Mouse (Mus musculus) layer of hippocampus, adult 18-20 months (tissue): ENCODE data around the gene Auts2. TPM values are rescaled to one million over a fixed set of nuclear protein-coding genes. Genes with fewer than 3 reads are reported as not detected.
"Not testable (repeated sequence)": the region's sequence is repeated elsewhere in the genome, so short reads cannot be mapped to it uniquely, and the experiment has no call there.

ENCODE experiments used
- DNase-seq, 2 experiments: peaks; one replicate each; pipeline ENCODE4 v3.0.0; 2022; ENCODE audit warnings: low spot score in 2 of 2
- long read RNA-seq: library from polyadenylated mRNA; stranded (forward); transcript quantifications from one replicate; pipeline ENCODE4 v2.0.0, GENCODE M21; 2021
- total RNA-seq, 2 experiments: library from RNA; stranded (reverse); gene quantifications; 2 replicates each; pipeline ENCODE4 v1.2.3; 2021

The Auts2 gene
- total RNA-seq: 100 to 1,000 TPM; 142 to 145 TPM
- long read RNA-seq, full-length matches to known transcripts: 2 of 54 reads
- long read RNA-seq, partial matches to known transcripts: 17 of 54 reads
- long read RNA-seq, other reads (novel, unspliced or antisense): 35 of 54 reads

GRCm38 (mm10) chr5:132543118-132544071 lies at the start of gene Auts2:
Gene Auts2, minus strand, starts transcription at chr5:132543344.
- DNase-seq: peak; percentile 83 to 89

GRCm38 (mm10) chr5:132591721-132592695 lies 48.9 kb upstream of the Auts2 start:
- DNase-seq: no peak

GRCm38 (mm10) chr5:132579774-132580173 lies 36.6 kb upstream of the Auts2 start:
- peak in 1 of 2 experiments; percentile 19 for DNase-seq

GRCm38 (mm10) chr5:132560771-132561170 lies 17.6 kb upstream of the Auts2 start:
- DNase-seq: not testable (repeated sequence)

- DNase-seq: no peak
Measured at GRCm38 (mm10) chr5:132545761-132546160, 2.6 kb upstream of the Auts2 start.

GRCm38 (mm10) chr5:132544176-132544995 lies 1.2 kb upstream of the Auts2 start:
- no peak for DNase-seq

GRCm38 (mm10) chr5:132542381-132543020 lies 643 bp downstream of the Auts2 start:
- DNase-seq: peak in 1 of 2 experiments; percentile 23

GRCm38 (mm10) chr5:132541951-132542350 lies 1.2 kb downstream of the Auts2 start:
- no peak for DNase-seq

GRCm38 (mm10) chr5:132541371-132541931 lies 1.7 kb downstream of the Auts2 start:
- DNase-seq: peak in 1 of 2 experiments; percentile 21

- peak in 1 of 2 experiments; percentile 50 for DNase-seq
Measured at GRCm38 (mm10) chr5:132540841-132541311, 2.3 kb downstream of the Auts2 start.

- DNase-seq: no peak
Measured at GRCm38 (mm10) chr5:132537475-132537874, 5.7 kb downstream of the Auts2 start.

GRCm38 (mm10) chr5:132526395-132526794 lies 16.7 kb downstream of the Auts2 start:
- no peak for DNase-seq

- no peak for DNase-seq
Measured at GRCm38 (mm10) chr5:132521358-132521873, 21.7 kb downstream of the Auts2 start.

GRCm38 (mm10) chr5:132517879-132518278 lies 25.3 kb downstream of the Auts2 start:
- DNase-seq: no peak

- DNase-seq: no peak
Measured at GRCm38 (mm10) chr5:132514521-132514920, 28.6 kb downstream of the Auts2 start.

GRCm38 (mm10) chr5:132513206-132513605 lies 29.9 kb downstream of the Auts2 start:
- DNase-seq: no peak

GRCm38 (mm10) chr5:132509464-132509885 lies 33.7 kb downstream of the Auts2 start:
- DNase-seq: peak; percentile 46 to 65

GRCm38 (mm10) chr5:132504893-132505292 lies 38.3 kb downstream of the Auts2 start:
- DNase-seq: no peak

- DNase-seq: no peak
Measured at GRCm38 (mm10) chr5:132503431-132503830, 39.7 kb downstream of the Auts2 start.
